Mouse (Mus musculus) megakaryocyte progenitor cell, adult 5-6 weeks (primary cell): ENCODE measurements at regions not wholly inside any gene's neighbourhood (a gene's known extent, or its start where the extent isn't known, plus 50 kb on each side); places are given as distances from the start of the nearest gene placed in this dataset.

Source experiments
- ATAC-seq: replicated peaks from 2 replicates; pipeline ENCODE4 v1.8.0; 2016; ENCODE audit warnings: mild to moderate bottlenecking, moderate TSS enrichment, inconsistent platforms; ENCODE audit not compliant: poor library complexity

GRCm38 (mm10) chr15:30029257-30029899 is 143.0 kb upstream of the Ctnnd2 start:
- ATAC-seq = peak; percentile 57

- no peak for ATAC-seq
These were observed 137.0 kb upstream of the Ctnnd2 start for GRCm38 (mm10) chr15:30035367-30035766.

DNA sequence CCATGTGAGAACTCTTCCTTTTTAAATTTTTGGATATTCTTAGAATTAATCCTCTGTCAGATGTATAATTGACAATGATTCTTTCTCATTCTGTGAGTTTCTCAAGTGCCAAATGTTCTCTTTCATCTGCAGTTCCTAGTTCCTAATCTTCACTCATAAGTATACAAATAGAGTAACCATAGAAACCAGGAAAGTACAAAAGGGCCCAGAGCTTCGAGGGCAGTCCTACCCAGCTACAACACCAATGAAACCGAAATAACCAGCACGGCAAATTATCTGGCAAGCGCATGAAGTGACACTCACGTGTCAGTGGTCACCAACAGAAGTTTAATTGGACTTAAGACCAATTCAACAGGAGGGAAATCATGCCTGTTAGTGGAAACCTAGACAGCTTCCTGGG is 121.5 kb upstream of the Ctnnd2 start:
- no peak for ATAC-seq

GRCm38 (mm10) chr15:30059808-30060207 is 112.6 kb upstream of the Ctnnd2 start:
- ATAC-seq = no peak

- no peak for ATAC-seq
These were observed 111.7 kb upstream of the Ctnnd2 start for GRCm38 (mm10) chr15:30060505-30061342.

- ATAC-seq = no peak
These were observed 100.7 kb upstream of the Ctnnd2 start for GRCm38 (mm10) chr15:30071668-30072067.

- ATAC-seq = no peak
These were observed 100.1 kb upstream of the Ctnnd2 start for GRCm38 (mm10) chr15:30072301-30072700.

- no peak for ATAC-seq
These were observed 85.3 kb upstream of the Ctnnd2 start for GRCm38 (mm10) chr15:30087120-30087519.

- no peak for ATAC-seq
These were observed 50.3 kb upstream of the Ctnnd2 start for GRCm38 (mm10) chr15:30122061-30122460.
